Mouse (Mus musculus): ENCODE measurements around the gene Mpeg1.
A peak's percentile ranks its signal among the peaks of the same experiment; 100 is the strongest.

Mpeg1 gene

DNA sequence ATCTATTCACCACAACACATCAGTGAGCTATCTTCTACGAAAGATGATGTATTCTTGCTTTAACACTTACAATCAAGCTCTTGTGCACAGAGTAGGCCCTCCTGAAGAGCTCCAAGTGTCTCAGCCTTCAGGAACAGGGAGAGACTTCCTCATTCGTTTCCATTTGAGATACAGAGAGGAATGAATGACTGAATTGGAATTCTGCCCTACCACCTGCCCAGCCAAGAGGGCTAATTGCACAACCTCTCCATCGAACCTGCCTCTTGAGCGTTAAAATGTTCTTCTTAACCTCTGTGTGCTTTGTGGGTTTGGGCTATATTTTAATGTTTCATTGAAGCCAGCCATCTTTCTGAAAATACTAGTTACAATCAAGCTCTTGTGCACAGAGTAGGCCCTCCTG is 4.1 kb downstream of the Mpeg1 start:
- peak; percentile 33 for DNase-seq (ENCODE audit: low read depth, low spot score)

DNA sequence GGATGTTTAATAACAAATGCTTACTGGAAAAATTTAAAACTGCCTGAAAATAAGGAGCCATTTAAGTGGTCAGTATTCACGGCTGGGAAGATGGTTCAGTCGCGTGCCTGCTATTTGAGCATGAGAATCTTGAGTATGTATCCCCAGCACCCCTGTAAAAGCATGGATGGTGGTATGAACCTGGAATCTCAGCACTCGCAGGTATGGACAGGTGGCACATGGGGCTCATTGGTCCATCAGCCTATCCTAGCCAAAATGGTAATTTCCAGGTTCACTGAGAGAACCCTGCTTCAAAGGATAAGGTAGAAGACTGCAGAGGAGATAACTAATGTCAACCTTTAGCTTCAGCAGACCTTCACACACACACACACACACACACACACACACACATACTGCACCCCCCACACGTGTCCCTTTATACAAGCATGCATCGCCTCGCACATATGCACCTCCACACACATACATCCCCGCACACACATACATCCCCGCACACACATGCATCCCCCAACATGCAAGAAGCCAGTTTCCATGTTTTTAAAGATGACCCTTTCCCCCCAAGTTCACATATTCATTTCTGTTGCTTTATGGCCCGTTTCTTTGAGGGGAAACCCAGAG is 5.1 kb downstream of the Mpeg1 start:
- no peak for DNase-seq (ENCODE audit: low read depth, low spot score)

DNA sequence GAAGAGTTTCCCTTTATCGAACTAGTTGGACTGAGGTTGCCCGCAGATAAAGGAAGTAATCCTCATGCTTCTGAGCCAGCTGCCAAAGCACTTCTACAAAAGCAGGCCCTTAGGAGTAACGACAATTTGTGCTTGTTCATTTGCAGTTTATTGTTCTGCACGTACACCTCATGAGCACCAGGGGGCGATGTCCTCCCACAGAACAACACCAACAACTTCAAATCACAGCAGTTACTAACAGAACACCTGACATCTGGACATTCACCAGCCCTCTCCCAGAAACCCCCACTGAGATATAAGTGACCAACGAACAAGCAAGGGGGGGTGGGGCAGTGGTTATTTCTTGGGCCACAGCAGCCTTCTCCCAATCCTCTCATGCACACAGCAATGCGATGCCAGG is 5.6 kb downstream of the Mpeg1 start:
- DNase-seq (ENCODE audit: low read depth, low spot score): peak; percentile 89

DNA sequence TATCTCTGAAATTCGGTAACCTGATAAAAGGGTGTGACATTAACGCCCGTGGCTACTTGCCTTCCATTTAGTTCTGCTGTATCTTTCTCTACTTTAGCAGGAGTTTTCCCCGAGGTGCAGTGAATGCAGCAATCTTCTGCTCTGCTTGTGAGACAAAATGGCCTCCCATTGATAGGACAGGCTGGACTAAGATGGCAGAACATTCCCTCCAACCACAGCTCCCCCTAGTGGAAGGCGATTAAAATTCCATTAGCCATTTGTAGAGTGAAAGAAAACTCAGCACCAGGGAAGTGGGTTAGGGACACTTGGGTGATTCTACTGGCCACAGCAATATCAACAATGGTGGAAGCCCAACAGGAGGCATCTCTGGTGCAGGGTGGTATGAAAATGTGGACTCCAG is 6.9 kb downstream of the Mpeg1 start:
- DNase-seq (ENCODE audit: low read depth, low spot score): peak; percentile 61

DNA sequence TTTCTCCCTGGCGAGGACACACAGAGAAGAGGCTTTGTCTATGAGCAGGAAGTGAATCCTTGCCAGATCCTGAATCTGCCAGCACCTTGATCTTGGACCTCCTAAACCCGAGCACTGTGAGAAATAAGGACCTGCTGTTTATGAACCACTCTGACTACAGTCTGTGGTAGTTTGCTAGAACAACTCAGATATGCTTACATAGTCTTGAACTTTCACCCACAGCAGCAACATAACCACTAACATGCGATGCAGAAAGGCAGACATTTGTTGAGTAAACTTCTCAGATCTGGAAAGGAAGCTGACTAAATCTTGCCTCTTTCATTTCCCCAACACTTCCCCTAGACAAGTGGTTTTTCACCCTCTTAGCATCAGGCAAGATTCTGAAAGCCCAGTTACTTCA is 11.3 kb downstream of the Mpeg1 start:
- peak; percentile 30 for DNase-seq (ENCODE audit: low read depth, low spot score)

DNA sequence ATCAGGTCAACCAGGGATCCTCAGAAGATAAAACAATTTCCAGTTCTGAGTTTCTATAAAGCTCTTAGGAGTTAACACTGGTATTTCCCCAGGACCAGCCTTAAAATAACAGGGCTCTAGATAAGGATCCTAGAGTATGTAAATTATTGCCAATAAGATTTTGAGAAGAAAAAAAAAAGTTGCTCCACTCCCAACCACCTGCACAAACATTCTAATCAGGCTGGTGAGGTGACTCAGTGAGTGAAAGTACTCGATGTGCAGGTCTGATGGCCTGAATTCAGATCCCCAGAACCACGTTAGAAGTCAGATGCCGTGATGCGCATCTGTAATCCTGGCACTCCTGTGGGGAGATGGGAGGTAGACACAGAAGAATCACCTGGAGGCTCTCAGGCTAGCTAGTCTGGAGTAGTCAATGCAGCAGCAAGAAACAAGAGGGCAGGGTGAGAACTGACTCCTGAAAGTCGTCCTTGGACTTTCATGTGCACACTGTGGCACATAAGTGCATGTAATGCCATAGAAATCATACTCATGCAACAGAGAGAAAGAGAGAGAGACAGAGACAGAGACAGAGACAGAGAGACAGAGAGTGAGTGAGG is 11.9 kb downstream of the Mpeg1 start:
- no peak for DNase-seq (ENCODE audit: low read depth, low spot score)

DNA sequence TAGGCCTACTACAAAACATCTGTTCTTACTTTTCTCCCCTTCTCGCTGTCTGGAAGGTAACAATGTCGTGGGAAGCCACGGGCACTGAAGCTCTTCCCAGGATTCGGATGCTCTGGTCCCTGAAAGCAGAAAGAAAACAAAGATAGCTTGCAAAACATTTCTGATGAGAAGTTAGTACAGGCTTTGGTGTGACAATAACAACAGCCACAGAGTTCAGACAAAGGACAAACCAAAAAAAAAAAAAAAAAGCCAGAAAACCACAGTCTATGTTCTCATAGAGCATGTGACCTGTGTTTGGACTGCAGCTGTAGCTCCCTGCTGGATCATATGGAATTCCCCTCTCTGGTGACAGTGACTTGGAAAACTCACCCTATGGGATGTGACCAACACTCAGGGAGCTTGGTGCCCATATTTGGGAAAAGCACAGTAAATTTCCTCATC is 12.6 kb downstream of the Mpeg1 start:
- no peak for DNase-seq (ENCODE audit: low read depth, low spot score)

DNA sequence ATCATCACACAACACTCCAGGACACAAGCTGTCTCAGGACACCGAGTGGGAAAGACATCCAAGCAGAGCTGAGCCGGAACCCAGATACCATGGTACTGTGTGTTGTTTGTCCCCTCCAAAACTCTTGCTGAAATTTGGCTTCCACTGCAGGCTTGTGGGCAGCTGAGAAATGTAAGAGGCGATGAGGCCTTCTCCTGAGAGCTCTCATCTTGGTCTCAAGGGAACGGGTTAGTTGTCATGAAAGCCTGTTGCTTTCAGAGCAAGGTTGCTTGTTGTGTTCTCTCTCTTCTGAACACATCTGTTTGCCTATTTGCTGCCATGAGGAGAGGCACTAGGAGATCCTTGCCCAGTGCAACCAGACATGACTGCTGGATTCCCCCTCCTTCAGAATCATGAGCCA is 13.4 kb downstream of the Mpeg1 start:
- no peak for DNase-seq (ENCODE audit: low read depth, low spot score)

DNA sequence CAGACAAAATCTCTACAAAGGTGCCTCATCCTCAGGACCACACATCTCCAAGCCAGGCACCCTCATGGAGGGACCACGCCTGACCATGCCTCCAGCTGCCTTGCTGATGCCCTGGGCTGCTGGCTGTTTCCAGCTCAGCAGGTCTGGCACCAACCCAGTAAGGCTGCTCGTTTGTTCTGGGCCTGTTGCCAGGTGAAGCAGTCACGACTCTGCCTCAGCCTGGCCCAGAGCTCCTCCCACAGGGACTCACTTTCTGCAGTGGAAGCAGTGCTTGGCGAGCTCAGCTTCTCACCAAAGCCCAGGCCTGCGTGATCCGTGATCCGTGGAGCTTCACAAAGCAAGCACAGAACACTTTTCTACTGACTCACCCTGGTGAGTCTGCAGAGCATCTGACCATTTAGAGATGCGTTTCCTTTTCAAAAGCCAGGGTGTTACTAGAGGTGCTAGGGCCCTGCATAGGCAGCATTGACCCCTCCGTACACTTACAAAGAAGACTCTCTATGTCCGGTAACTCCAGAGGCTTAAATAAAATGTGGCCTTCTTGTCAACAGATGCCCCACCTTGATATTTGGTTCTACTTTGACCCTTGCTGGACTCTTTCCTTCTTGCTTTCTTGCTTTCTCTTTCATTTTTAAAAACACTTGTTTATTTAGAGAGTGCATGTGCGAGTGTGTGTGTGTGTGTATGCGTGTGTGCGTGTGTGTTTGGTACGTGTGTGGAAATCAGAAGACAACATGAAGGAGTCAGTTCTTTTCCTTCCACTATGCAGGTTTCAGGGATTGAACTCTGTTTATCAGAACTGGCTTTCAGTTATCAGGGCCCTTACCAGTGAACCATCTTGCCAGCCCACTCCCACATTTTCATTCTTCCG is 15.0 kb downstream of the Mpeg1 start:
- DNase-seq (ENCODE audit: low read depth, low spot score): peak; percentile 51

DNA sequence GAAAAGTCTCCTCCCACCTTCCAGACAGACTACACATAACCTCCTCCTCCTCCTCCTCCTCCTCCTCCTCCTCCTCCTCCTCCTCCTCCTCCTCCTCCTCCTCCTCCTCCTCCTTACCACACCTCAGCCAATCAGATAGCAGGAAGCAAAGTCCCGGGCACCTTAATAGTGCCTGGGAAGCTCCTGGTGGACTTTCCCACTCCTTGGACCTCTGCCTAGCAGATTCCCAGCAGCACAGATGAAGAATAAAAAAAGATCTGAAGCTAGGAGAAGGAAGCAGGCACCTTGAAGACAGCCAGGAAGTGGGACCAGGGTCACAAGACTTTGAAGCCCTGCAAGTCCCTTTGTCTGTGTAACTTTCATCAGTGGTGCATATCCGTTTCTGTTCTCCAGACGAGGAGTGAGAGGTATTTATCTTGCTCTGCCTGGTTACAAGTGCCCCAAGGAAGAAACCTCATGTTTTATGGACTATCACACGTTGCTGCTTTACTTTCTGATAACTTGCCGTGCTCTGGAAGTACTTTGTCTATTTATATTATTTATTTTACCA is 16.2 kb downstream of the Mpeg1 start:
- DNase-seq (ENCODE audit: low read depth, low spot score): no peak

DNA sequence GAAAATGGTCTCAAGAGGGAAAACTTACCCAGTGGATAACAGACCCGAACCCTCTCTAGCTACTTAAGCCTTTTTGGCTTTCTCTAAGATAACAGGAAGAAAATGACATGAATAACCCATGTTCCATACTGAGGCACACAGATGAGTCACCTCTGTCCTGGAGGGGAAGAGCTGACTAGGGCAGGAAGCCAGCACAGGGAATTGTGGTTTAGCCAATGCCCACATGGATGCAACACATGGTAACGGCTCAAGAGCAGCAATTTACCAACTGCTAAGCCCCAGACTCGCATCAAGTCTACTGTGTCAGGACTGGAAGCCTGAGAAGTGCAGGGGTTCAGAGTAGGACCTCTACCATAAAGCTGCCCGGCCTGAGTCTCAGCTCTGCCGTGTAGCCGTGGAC is 17.8 kb downstream of the Mpeg1 start:
- DNase-seq (ENCODE audit: low read depth, low spot score): no peak

DNA sequence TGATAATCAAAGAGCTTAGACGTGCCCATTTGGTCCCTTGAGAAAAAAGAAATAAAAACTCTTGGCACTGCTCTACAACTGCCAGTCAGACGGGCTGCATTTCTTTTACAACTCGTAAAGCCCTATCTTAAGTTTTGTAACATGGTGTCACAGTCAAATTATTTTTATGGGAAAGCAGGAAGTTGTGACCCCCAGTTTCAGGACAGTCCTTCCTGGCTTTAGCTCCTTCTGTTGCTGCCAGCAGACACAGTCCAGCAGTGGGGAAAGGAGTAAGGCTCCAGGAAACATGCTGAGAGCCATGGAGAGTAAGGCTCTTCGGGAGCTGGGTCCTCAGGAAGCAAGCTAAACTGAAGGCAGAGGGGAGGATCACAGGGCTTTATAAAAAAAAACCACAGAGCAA is 23.2 kb downstream of the Mpeg1 start:
- DNase-seq (ENCODE audit: low read depth, low spot score): no peak

DNA sequence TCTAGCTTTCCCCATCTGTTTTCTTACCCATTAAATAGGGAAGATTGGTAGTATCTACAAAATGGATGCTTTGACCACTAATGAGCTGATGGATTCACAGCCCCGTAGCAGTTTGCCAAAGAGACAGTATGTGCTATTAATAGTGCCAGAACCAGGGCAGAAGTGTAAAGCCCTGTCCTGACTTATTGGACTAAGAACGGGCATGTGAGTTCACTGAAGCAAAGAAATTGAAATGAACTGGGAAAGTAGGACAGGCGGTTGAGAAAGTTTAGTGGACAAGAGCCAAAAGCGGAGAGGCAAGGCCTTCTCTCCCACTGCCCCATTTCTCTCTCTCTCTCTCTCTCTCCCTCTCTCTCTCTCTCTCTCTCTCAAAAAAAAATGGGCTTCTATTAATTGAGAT is 23.6 kb downstream of the Mpeg1 start:
- no peak for DNase-seq (ENCODE audit: low read depth, low spot score)

DNA sequence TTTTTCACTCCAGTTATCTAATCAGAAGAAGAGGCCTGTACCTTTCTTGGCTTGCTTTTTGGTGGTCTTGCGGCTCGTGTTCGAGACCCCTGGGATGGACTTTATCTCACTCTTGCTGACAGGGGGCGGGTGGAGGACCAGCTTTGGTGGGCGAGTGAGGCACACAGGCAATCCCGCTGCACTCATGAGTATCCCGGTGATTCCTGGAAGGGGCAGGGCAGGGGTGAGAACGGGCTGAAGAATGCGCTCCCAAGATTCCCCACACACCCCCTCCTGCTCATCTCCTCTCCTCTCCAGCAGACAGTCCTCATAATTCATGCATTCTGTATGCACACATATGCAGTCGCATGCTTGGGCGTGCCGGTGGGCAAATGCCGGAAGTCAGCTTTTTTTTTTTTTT is 24.6 kb downstream of the Mpeg1 start:
- no peak for DNase-seq (ENCODE audit: low read depth, low spot score)

DNA sequence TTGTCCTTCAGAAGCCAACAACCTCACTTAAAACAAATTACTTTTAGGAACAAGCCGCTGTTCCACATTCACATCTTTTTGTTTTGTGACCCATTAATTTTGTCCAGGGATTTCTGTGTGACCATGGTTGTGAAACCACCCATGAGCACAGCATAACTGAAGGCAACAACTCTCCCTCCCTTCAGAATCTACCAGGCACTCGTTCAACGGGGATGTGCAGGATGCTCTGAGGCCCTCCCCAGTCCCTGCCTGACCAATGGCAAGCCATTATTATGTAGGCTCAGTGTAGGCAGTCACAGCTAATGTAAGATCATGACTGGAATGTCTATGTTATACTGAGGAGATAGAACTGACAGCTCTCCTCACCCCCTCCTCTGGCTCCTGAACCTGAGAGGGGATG is 25.1 kb downstream of the Mpeg1 start:
- DNase-seq (ENCODE audit: low read depth, low spot score): no peak

DNA sequence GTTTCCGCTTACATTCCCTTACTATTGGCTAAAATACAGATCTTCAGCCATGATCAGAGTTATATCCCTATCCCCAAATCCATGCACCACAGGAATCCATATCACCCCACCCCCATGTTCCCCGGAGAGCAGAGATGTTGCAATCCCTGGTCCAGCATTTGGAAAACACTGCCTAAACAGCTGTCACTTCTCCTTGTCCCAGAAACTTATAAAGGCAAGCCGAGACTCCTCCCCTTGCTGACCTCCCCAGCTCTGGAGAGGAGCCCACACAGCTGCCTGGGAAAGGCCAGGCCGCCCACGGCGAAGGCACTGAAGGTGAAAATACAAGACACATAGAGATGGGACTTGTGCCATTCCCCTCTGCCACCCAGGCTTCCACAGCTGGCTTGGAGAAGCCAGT is 26.3 kb downstream of the Mpeg1 start:
- no peak for DNase-seq (ENCODE audit: low read depth, low spot score)

DNA sequence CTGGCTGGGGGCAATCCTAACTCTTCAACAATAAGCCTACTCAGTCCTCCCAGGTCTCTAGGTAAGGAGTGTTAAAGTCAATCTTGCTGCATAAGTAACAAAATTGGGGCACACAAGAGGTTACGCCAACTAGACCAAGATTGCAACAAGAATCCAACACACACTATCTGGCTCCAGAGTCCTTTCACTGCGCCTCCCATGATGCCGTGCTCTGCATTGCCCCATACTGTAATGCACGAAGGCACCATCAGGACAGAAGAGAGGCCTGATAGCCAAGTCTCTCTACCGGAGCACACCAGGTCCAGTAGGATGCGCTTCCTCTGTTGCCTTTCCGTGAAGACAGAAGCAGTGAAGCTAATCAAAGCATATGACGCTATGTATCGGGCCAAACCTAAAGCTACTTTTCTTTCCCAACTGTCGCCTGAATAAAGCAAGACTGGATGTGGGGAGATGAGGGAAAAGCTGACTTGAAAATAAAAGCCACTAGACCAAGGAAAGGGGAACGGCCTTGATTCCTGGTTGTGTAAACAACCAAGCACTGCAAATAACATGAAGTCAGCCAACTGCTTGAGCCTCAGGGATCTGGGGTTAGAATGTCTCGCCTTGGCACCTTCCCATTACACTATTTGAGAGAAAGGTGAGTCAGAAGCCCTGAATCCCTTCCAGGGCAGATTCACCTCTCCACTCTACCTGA is 27.1 kb downstream of the Mpeg1 start:
- DNase-seq (ENCODE audit: low read depth, low spot score): no peak

DNA sequence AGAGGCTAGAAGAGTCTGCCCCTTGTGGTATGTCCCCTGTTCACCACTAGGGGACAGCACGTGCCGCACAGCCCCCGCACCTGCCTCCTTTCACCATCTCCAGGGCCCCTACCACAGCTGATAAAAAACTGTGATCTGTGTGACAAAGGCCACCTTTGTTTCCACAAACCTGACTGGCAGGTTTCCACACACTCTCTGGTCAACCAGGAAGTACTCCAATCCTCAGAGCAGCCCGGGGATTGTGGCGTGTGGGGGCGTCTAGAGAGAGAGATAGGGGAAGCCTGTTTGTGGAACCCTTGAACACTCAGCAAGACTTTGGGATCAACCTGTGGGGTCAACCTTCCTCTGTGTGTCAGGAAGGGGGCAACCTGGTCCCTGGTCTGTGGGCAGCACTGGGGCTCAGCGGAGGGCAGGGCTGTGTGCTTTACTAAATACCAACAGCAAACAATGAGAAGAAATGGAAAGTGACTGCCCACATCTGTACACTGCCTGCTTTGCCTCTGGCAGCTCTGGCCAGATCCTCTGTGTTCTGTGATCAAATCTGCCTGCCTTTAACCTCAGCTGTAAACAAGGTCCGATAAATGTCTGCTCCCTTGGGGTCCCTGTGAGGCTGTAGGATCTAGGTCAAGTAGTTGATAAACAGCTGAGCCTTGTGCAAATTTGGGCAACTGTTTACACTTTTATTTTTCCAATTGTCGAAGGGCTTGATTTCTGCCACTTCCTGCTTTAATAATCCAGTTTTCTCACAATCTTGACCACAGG is 27.8 kb downstream of the Mpeg1 start:
- DNase-seq (ENCODE audit: low read depth, low spot score): peak; percentile 50

DNA sequence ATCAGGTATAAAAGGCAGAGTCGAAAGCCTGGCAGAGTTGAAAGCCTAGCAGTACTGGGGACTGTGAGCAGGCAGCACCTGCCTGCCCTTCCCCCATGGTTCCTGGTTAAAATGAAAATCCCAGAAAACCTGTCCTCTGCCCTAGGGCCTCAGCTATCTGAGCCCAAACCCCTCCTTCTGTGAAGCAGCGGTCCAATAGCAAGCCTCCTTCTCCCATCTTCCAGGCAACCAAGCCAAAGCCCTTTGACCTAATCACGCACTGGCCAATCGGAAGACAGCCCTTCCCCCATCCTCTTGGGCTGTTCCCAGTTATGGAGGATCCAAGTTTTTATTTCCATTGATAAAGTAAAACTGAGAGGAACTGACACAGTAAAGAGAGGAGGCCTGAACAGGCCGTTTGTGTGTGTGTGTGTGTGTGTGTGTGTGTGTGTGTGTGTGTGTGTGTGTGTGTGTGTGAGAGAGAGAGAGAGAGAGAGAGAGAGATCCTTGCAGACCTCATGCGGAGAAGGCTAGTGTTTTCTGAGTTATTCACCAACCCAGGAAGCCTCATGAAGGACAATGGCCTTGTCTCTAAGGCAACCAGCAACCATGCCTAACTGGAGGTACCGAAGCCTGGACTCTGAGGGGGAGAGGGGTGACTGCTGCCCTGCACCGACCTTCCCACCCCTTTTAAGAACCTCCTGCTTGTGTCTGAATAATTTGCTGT is 28.5 kb downstream of the Mpeg1 start:
- no peak for DNase-seq (ENCODE audit: low read depth, low spot score)

DNA sequence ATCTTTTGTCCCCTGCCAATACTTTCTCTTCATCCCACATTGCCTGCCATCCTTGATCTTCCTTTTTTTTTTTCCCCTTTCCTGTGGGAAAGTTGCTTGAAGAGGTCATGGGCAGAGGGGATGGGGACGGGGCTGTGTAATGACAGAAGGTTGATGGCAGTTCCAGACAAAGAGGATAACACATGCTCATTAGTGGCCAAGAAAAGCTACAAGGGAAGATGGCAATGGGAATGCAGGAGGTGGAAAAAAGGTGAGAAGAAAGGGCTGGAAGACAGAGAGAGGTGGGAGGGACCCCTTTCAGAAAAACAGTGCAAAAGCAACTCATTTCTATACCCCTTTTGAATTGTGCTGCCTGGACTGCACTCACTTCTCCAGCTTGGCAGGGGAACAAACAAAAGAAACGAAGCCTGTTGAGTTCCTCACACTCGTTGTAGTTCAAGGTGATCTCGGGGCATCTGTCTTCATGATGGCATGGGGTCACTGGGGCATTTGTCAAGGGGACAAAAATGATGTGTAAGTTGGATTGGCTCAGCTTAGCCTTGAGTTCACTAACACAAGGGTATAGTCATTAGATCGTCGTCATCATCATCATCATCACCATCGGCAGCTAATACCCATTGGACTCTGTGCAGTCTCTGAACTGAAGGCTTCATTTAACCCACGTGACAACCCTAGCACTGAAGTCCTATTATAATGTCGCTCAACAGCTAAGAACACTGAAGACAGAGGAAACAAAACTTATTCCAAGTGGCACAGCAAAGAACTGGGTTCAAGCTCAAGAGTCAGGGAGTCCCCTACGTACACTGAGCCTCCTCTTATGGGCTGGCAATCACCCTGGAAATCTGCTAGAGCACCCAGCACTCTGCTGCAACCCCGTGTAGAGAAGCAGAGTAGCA is 29.3 kb downstream of the Mpeg1 start:
- DNase-seq (ENCODE audit: low read depth, low spot score): no peak

All from A20 (cell line).